Mouse (Mus musculus) ES-Bruce4 (cell line): ENCODE measurements at regions not wholly inside any gene's neighbourhood (a gene's known extent, or its start where the extent isn't known, plus 50 kb on each side); places are given as distances from the start of the nearest gene placed in this dataset.

Experiments used
- CTCF ChIP-seq: IDR thresholded peaks from one replicate; pipeline ENCODE4 v1.8.1; 2011; ENCODE audit warnings: low read depth, low read length
- EP300 ChIP-seq: IDR thresholded peaks from 2 replicates; pipeline ENCODE4 v1.6.1; 2011; ENCODE audit warnings: low read depth, low read length; ENCODE audit not compliant: insufficient read depth
- POLR2A ChIP-seq: IDR thresholded peaks from one replicate; pipeline ENCODE4 v1.8.1; 2011; ENCODE audit warnings: low read length; ENCODE audit not compliant: insufficient read depth

- TF ChIP-seq CTCF (no peak), EP300 (no peak), POLR2A (no peak)
Measured at GRCm38 (mm10) chr15:87105951-87106350, 438.1 kb upstream of the Fam19a5 start.
